Mouse (Mus musculus) midbrain, embryonic 14.5 days (tissue): ENCODE results near the gene Kiss1. TPM values are rescaled to one million over a fixed set of nuclear protein-coding genes. Genes with fewer than 3 reads are reported as not detected.
A peak's percentile ranks its signal among the peaks of the same experiment; 100 is the strongest.

Experiments used
- ATAC-seq: fragments of 200-750 bp; cut with Nextera tagmentation; 2 replicates; pipeline ENCODE4 v1.8.0; 2017; ENCODE audit warnings: moderate number of reproducible peaks, moderate library complexity; ENCODE audit not compliant: low FRiP score, low TSS enrichment
- DNase-seq: peaks from one replicate; pipeline ENCODE4 v3.0.0-alpha.2; 2015
- H3K27ac ChIP-seq: fragments of 300-500 bp; sonication (generic); replicated peaks from 2 replicates; pipeline ENCODE4 v1.5.1; 2014; ENCODE audit warnings: mild to moderate bottlenecking, low read depth, low read length, moderate library complexity
- H3K27me3 ChIP-seq: fragments of 300-500 bp; sonication (generic); 2 replicates; pipeline ENCODE4 v1.6.1; 2014; ENCODE audit warnings: low read length, control low read depth, mixed read lengths; ENCODE audit not compliant: control insufficient read depth, insufficient read depth
- H3K36me3 ChIP-seq: fragments of 300-500 bp; sonication (generic); 2 replicates; pipeline ENCODE4 v1.6.1; 2014; ENCODE audit warnings: low read length, control low read depth; ENCODE audit not compliant: control insufficient read depth, insufficient read depth
- H3K4me1 ChIP-seq: fragments of 300-500 bp; sonication (generic); 2 replicates; pipeline ENCODE4 v1.6.1; 2014; ENCODE audit warnings: mild to moderate bottlenecking, antibody characterized with exemption, low read length, control low read depth; ENCODE audit not compliant: control insufficient read depth, insufficient read depth
- H3K4me2 ChIP-seq: fragments of 300-500 bp; sonication (generic); 2 replicates; pipeline ENCODE4 v1.6.1; 2014; ENCODE audit warnings: mild to moderate bottlenecking, low read length, moderate library complexity
- H3K4me3 ChIP-seq: fragments of 300-500 bp; sonication (generic); replicated peaks from 2 replicates; pipeline ENCODE4 v1.5.1; 2014; ENCODE audit warnings: low read depth, low read length
- H3K9ac ChIP-seq: fragments of 300-500 bp; sonication (generic); replicated peaks from 2 replicates; pipeline ENCODE4 v1.6.1; 2014; ENCODE audit warnings: mild to moderate bottlenecking, low read length, moderate library complexity
- H3K9me3 ChIP-seq: fragments of 300-500 bp; sonication (generic); 2 replicates; pipeline ENCODE4 v1.6.1; 2016; ENCODE audit warnings: low read length, control low read depth, mixed read lengths; ENCODE audit not compliant: control insufficient read depth
- WGBS: fragments of 180-500 bp; shearing (Covaris S2); extraction: QIAGEN DNeasy Blood & Tissue Kit; methylation state at CpG from one replicate; pipeline ENCODE4 v1.1.7; 2014; 5-methylcytosine and 5-hydroxymethylcytosine counted together
- polyA plus RNA-seq: library from polyadenylated mRNA; unstranded; fragments of >200 nt; fragmentation: Nextera tagmentation; extraction: Ambion mirVana; gene quantifications from 2 replicates; pipeline ENCODE4 v1.2.1, GENCODE M21; 2014

The Kiss1 gene
- polyA plus RNA-seq, 1 experiment from 2014 or later, result not detected

GRCm38 (mm10) chr1:133311240-133311639, 10.4 kb upstream of the Kiss1 start:
- 0 out of 2 replicates have a peak overlapping the region, but pooled peaks have one; percentile 41 for H3K27ac ChIP-seq
- no peaks in the 10 kb centered on the region for H3K27me3 ChIP-seq
- H3K4me1 ChIP-seq, result peaks cover 13% of the 10 kb centered on the region; the same call in 1 of the 2 replicates
- no peaks in the 10 kb centered on the region for H3K9me3 ChIP-seq
- H3K9ac ChIP-seq, result no peak overlapping the region
- ATAC-seq (no peak), DNase-seq (peak; percentile 20)
- 53% methylated on average over 4 of the region's 4 CpGs for WGBS
- no peaks in the 10 kb centered on the region for H3K36me3 ChIP-seq
- no peak overlapping the region for H3K4me2 ChIP-seq
- H3K4me3 ChIP-seq, result no peak overlapping the region

DNA sequence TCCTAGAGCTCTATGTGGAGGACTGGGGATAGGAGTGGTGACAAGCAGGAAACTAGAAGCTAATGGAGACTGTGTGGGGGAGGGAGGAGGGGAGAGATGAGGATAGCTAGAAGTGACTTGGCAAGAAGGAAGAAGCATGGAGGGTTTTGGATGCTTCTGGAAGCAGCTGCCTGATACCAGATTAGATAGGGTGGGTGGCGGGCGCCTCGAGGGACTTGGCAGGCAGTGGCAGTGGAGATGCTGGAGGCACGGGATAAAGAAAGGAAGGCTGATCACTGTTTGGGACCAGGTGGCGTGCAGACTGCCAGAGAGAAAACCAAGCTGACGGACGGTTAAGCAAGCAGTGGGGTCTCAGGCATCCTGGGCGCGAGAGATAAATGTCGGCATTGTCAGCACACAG, 9.7 kb upstream of the Kiss1 start:
- H3K27me3 ChIP-seq, result no peaks in the 10 kb centered on the region
- H3K36me3 ChIP-seq, result no peaks in the 10 kb centered on the region
- peaks cover 12% of the 10 kb centered on the region; the same call in 1 of the 2 replicates for H3K4me1 ChIP-seq
- H3K9ac ChIP-seq, result no peak overlapping the region
- H3K4me2 ChIP-seq, result no peak overlapping the region
- H3K4me3 ChIP-seq, result no peak overlapping the region
- no peak for ATAC-seq
- peak; percentile 62 for DNase-seq
- no peaks in the 10 kb centered on the region for H3K9me3 ChIP-seq
- H3K27ac ChIP-seq, result peak overlapping the region; percentile 41; the same call in 1 of the 2 replicates
- WGBS, result 17% methylated on average over 10 of the region's 10 CpGs

DNA sequence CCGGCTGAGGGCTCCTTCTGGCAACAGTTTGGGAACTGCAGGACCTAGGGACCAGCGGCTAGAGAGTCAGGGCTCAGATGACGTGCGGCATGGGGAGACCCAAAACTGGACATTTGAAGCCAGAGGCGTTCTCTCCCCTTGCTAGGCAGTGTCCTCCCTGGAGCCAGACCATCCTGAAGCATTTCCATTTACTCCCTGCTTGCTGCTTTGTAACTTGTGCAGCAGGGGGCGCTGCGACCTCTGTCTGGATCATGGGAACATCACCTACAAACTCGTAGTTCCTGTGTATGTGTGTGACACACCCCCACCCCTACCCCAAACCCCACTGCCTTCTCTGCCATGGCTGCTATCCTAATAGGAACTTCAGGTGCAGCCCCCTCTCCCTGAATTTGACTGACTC, 7.3 kb upstream of the Kiss1 start:
- no peak overlapping the region for H3K4me2 ChIP-seq
- H3K36me3 ChIP-seq, result no peaks in the 10 kb centered on the region
- ATAC-seq, result no peak
- no peak overlapping the region for H3K9ac ChIP-seq
- peak; percentile 79 for DNase-seq
- no peak overlapping the region for H3K27ac ChIP-seq
- no peaks in the 10 kb centered on the region for H3K9me3 ChIP-seq
- H3K4me1 ChIP-seq, result peaks cover 6% of the 10 kb centered on the region; the same call in 1 of the 2 replicates
- 22% methylated on average over 8 of the region's 8 CpGs for WGBS
- no peak overlapping the region for H3K4me3 ChIP-seq
- no peaks in the 10 kb centered on the region for H3K27me3 ChIP-seq

- H3K9me3 ChIP-seq, result no peaks in the 10 kb centered on the region
- no peaks in the 10 kb centered on the region for H3K27me3 ChIP-seq
- no peak overlapping the region for H3K4me3 ChIP-seq
- DNase-seq (no peak), ATAC-seq (no peak)
- H3K27ac ChIP-seq, result no peak overlapping the region
- 80% methylated on average over 6 of the region's 6 CpGs for WGBS
- no peak overlapping the region for H3K4me2 ChIP-seq
- H3K9ac ChIP-seq, result no peak overlapping the region
- peaks cover 6% of the 10 kb centered on the region; the same call in 1 of the 2 replicates for H3K4me1 ChIP-seq
- no peaks in the 10 kb centered on the region for H3K36me3 ChIP-seq
These were observed 5.9 kb upstream of the Kiss1 start for GRCm38 (mm10) chr1:133315775-133316174.

DNA sequence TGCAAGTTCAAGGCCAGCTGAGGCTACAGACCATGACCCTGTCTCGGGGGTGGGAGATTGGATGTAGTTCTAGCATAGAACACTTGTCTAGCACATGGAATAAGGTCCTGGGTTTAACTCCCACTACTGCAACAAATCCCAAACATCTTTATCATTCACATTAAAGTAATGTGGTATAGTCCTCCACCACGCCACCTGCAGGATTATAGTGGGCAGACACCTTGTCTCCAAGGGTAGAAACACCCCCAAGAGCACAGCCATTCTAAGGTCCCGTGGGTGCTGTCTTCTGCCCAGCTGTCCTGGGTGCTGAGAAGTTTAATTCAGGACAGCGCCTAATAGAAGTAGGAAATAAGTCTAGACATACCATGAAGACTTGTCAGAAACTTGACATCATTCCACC, 5.1 kb upstream of the Kiss1 start:
- DNase-seq, result no peak
- Histone ChIP-seq H3K27ac (no peak overlapping the region), H3K4me3 (no peak overlapping the region), H3K4me2 (no peak overlapping the region), H3K27me3 (no peaks in the 10 kb centered on the region), H3K36me3 (no peaks in the 10 kb centered on the region), H3K4me1 (peaks cover 6% of the 10 kb centered on the region; the same call in 1 of the 2 replicates), H3K9me3 (no peaks in the 10 kb centered on the region), H3K9ac (no peak overlapping the region)
- 82% methylated on average over 4 of the region's 4 CpGs for whole genome bisulfite sequencing
- no peak for ATAC-seq

DNA sequence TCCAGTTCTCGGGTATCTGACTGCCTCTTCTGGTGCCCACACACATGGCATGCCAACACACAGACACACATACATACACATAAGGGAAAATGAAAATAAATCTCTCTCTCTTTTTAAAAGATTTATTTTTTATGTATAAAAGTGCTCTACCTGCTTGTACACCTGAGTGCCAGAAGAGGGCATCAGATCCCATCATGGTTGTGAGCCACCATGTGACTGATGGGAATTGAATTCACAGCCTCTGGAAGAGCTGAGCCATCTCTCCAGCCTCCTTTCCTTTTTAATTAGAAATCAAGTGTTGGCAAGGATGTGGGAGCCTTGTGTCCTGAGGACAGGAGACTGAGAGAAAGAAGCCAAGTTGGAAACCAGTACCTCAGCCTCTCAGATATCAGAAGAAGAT, 4.5 kb upstream of the Kiss1 start:
- DNase-seq (peak; percentile 41), ATAC-seq (no peak)
- H3K27ac ChIP-seq, result no peak overlapping the region
- no peaks in the 10 kb centered on the region for H3K27me3 ChIP-seq
- H3K4me1 ChIP-seq, result peaks cover 6% of the 10 kb centered on the region; the same call in 1 of the 2 replicates
- no peaks in the 10 kb centered on the region for H3K9me3 ChIP-seq
- H3K36me3 ChIP-seq, result no peaks in the 10 kb centered on the region
- 86% methylated on average over 1 of the region's 1 CpGs for WGBS
- no peak overlapping the region for H3K4me3 ChIP-seq
- no peak overlapping the region for H3K4me2 ChIP-seq
- no peak overlapping the region for H3K9ac ChIP-seq

DNA sequence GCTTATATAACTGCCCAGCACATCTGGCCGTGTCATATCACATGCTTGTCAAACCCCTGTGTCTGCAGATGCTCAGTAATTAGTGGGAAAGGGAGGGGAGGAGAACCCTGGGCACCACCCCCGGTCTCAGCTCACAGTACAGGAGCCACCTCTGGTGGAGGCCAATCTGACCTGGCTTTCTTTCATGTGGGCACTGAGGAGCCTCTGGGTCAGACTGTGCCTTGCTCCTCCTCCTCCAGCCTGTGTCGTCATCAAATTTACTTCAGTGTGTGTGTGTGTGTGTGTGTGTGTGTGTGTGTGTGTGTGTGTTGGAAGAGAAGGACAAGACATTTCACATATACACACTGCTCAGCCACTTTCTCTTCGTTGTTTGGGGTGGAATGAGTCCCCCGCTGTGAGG, 1.7 kb downstream of the Kiss1 start:
- Histone ChIP-seq H3K9me3 (no peaks in the 10 kb centered on the region), H3K27me3 (no peaks in the 10 kb centered on the region), H3K4me1 (no peaks in the 10 kb centered on the region), H3K27ac (no peak overlapping the region), H3K4me2 (no peak overlapping the region), H3K4me3 (no peak overlapping the region), H3K36me3 (no peaks in the 10 kb centered on the region), H3K9ac (no peak overlapping the region)
- no peak for ATAC-seq
- WGBS, result 50% methylated on average over 5 of the region's 5 CpGs
- DNase-seq, result no peak

- H3K4me1 ChIP-seq, result peaks cover 12% of the 10 kb centered on the region
- H3K9me3 ChIP-seq, result no peaks in the 10 kb centered on the region
- no peak for ATAC-seq
- H3K36me3 ChIP-seq, result no peaks in the 10 kb centered on the region
- WGBS, result 93% methylated on average over 8 of the region's 8 CpGs
- no peak overlapping the region for H3K4me3 ChIP-seq
- H3K9ac ChIP-seq, result no peak overlapping the region
- peaks cover 10% of the 10 kb centered on the region; the same call in 1 of the 2 replicates for H3K27me3 ChIP-seq
- no peak overlapping the region for H3K27ac ChIP-seq
- no peak for DNase-seq
- no peak overlapping the region for H3K4me2 ChIP-seq
These were observed 4.3 kb downstream of the Kiss1 start for GRCm38 (mm10) chr1:133325951-133326350.

GRCm38 (mm10) chr1:133327094-133327493, 5.4 kb downstream of the Kiss1 start:
- DNase-seq, result no peak
- Histone ChIP-seq H3K36me3 (no peaks in the 10 kb centered on the region), H3K9me3 (no peaks in the 10 kb centered on the region), H3K27ac (no peak overlapping the region), H3K4me3 (no peak overlapping the region), H3K4me2 (no peak overlapping the region), H3K9ac (no peak overlapping the region), H3K4me1 (peaks cover 21% of the 10 kb centered on the region), H3K27me3 (peaks cover 10% of the 10 kb centered on the region; the same call in 1 of the 2 replicates)
- no peak for ATAC-seq
- 62% methylated on average over 5 of the region's 5 CpGs for WGBS
